Mouse (Mus musculus) erythroid progenitor cell, adult 5-6 weeks (primary cell): ENCODE data around the gene Tnfaip8l3. TPM values are rescaled to one million over a fixed set of nuclear protein-coding genes. Genes with fewer than 3 reads are reported as not detected.
"Not testable (repeated sequence)": the region's sequence is repeated elsewhere in the genome, so short reads cannot be mapped to it uniquely, and the experiment has no call there.

ENCODE experiments used
- ATAC-seq: replicated peaks from 2 replicates; pipeline ENCODE4 v1.8.0; 2016; ENCODE audit warnings: moderate number of reproducible peaks, mild to moderate bottlenecking, moderate TSS enrichment, inconsistent platforms; ENCODE audit not compliant: poor library complexity, low FRiP score, severe bottlenecking
- total RNA-seq, 2 experiments: library from RNA; stranded (forward) in 1 of 2; stranded (reverse) in 1 of 2; fragments of 150-400 nt in 1 of 2; fragments of 186-747, 209-891 nt in 1 of 2; gene quantifications; 2 replicates each; pipeline versions ENCODE4 v1.2.3 to v1.2.4; 2015 to 2017; ENCODE audit warnings: low replicate concordance in 2 of 2

Gene Tnfaip8l3
- total RNA-seq, 2 experiments from 2014 or later: not detected

DNA sequence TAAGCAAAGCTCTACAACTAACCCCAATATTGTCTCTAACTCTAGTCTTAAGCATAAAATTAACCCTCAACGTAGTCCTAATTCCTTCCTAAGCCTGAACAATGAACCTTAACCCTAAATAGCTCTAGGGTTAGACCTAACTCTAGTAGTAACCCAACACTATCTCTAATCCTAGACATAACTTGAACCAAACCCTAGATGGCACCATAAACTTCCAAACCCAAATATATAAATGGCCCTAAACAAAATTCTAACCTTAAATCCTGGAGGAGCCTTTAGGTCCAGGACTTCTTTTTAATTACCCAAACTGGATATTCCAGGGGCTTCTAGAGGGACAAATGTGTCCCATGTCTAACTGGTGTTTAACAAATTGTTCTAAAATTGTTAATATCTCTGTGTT lies 73.7 kb downstream of the Tnfaip8l3 start:
- no peak for ATAC-seq

DNA sequence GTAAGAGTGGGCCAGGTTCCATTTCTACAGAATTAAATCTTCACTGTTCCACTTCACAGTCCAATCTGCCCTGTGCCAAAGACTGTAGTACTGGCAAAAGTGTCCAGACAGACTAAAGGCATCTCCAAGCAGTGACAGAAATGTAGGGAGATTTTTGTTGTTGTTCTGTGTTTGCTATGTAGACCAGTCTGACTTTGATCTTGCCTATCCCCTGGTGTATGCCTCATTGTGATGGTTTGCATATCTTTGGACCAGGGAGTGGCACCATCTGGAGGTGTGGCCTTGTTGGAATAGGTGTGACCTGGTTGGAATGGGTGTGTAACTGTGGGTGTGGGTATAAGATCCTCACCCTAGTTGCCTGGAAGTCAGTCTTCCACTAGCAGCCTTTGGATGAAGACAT lies 75.6 kb downstream of the Tnfaip8l3 start:
- ATAC-seq: not testable (repeated sequence)

DNA sequence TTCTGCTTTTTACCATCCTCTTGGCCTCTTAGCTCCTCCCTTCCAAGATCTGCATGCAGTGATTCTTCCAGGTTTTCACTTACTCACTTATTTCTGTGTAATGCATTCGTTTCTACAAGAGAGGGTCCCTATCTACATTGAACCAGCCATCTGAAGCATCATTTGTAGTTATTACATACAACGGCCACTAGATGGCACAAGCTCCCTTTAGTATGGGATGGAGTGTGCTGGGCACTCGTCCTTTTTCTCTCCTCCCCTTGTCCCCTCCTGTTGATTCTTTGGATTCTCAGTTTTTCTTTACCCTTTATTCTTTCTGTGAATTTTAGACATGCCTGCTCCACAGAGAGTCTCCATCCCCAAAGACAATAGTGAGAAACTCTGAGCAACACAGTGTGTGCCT lies 77.3 kb downstream of the Tnfaip8l3 start:
- ATAC-seq: 0 out of 2 replicates have a peak, but pooled peaks have one; percentile 65

DNA sequence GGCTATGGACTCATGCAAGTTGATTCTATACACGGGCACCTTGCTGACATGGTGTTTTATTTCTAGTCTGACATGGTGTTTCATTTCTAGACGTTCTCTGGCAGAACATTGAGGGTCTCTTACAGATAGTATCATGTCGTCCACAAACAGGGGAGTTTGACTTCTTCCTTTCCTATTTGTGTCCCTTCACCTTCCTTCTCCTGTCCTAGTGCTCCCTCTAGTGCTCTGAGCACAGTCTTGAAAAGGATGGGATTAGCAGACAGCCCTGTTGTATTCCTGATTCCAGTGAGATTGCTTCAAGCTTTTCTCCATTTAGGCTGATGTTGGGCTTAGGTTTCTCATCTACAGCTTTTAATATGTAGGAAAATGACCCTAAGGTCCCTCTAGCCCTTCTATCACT lies 81.2 kb downstream of the Tnfaip8l3 start:
- ATAC-seq: no peak

DNA sequence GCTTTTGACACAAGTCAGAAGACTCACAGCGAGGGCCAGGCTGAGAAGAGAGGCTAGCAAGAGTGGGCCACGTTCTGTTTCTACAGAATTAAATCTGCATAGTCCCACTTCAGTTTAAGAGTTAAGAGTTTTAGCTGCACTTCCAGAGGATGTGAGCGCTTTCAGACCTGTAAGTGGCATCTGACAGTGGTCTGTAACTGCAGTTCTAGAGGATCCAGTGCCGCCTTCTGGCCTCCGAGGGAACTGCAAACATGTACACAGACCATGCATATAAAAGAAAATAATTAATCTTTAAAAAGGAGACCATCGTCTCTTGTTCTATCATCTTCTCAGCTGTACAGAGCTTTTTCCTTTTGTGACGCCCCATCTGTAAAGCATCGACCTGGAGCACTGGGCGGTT lies 83.3 kb downstream of the Tnfaip8l3 start:
- ATAC-seq: no peak

DNA sequence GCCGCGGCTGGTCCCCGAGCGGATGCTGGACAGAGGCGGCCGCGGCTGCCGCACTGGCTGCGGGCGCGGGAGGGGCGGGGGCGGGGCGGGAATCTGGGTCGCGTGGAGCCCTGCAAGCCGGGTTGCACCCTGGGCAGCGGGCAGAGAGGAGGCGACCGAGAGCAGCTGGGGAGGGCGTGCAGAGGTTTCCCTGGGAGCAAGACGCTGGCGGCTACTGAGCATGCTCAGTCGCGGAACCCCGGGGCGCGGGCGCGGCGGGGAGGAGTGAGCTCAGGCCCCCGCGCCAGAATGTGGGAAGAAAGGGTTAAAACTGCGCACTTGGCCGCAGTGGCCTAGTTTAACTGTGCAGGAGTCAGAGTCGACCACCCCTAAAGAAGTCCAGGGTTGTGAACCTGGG lies 93.1 kb downstream of the Tnfaip8l3 start, which contains the start of gene Elmod1:
Elmod1 (minus strand) TSS at position 180 of the 397 bp plus-strand sequence.
- no peak for ATAC-seq

DNA sequence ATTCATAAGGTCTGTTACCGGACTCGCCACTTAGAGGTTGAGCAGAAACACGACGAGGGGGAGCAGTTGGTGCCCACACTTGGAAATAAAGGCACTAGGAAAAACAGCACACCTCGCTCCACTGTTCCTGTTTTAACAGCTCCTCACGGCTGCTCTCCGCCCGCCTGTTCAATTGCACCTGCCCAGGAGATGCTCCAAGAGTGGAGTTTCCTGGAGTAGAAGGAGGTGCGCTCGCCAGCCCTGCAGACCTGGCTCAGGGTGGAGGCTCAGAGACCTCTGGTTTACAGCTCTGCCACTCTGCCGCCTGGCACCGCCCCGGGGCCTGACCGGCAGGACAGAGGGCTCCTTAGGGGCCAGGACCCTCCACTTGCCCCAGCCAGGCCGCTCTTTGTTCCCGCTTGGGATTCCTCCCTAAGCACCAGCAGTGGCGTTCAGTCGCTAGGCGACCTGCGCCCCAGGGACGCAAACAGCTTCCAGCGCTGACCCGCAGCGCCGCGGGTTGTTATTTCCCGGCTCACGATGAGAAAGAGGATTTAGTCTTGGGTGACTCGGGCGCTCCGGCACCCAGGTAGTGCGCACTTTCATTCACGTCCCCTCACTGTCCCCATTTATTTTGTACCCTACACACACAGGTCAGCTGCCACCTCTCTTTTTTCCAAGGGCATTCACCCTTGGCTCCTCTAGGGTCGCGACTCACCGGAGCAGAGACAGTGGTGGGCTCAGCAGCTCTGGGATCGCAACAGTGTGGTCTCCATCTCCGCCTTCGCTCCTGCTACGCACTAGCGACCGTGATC lies 93.7 kb downstream of the Tnfaip8l3 start:
- no peak for ATAC-seq

DNA sequence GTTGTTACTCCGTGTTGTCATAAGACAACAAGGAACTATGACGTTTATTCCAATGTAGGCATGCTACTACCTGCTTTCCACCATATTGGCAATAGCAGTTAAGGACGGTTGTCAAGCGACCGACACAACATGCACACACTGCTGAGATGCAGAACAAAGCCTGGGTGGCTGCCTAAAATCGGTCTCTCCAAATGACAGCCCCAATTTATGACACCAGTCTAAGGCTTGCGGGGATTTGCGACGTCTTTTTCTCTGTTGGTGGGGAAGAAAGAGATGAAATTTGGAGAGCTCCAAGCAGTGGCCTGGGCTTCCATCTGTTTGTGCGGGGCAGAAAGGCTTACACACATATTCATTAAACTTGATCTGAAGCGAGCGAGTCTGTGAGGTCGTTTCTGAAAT lies 94.3 kb downstream of the Tnfaip8l3 start:
- no peak for ATAC-seq

Other genes with a start within 250 kb of the Tnfaip8l3 start
- gene Sln, start 218.2 kb downstream of the Tnfaip8l3 start, total RNA-seq (2015; ENCODE audit: low replicate concordance): not detected in 2 replicates
- not detected in 2 replicates for gene Sln, start 218.2 kb downstream of the Tnfaip8l3 start, total RNA-seq (2017; ENCODE audit: low replicate concordance)
- not detected in 2 replicates for gene Elmod1, start 93.1 kb downstream of the Tnfaip8l3 start, total RNA-seq (2015; ENCODE audit: low replicate concordance)
- not detected in 2 replicates for gene Elmod1, start 93.1 kb downstream of the Tnfaip8l3 start, total RNA-seq (2017; ENCODE audit: low replicate concordance)
- gene Cyp19a1, start 199.7 kb upstream of the Tnfaip8l3 start, total RNA-seq (2015; ENCODE audit: low replicate concordance): not detected in 2 replicates
- gene Cyp19a1, start 199.7 kb upstream of the Tnfaip8l3 start, total RNA-seq (2017; ENCODE audit: low replicate concordance): not detected in 2 replicates
- not detected in 2 replicates for gene Gldn, start 218.1 kb upstream of the Tnfaip8l3 start, total RNA-seq (2015; ENCODE audit: low replicate concordance)
- not detected in 2 replicates for gene Gldn, start 218.1 kb upstream of the Tnfaip8l3 start, total RNA-seq (2017; ENCODE audit: low replicate concordance)